Mouse (Mus musculus) inflammation-experienced regulatory T-cells (primary cell): Measurements from ENCODE around the gene Cdc45. TPM values are rescaled to one million over a fixed set of nuclear protein-coding genes. Genes with fewer than 3 reads are reported as not detected.

ENCODE experiments used
- polyA plus RNA-seq, 2 experiments: library from polyadenylated mRNA; unstranded; fragments of 100-300 nt; shearing (Covaris generic); gene quantifications; one replicate each; pipeline ENCODE4 v1.2.1; 2017

Cdc45 gene
- polyA plus RNA-seq, result 1 to 10 TPM; 3.9 to 4.0 TPM

DNA sequence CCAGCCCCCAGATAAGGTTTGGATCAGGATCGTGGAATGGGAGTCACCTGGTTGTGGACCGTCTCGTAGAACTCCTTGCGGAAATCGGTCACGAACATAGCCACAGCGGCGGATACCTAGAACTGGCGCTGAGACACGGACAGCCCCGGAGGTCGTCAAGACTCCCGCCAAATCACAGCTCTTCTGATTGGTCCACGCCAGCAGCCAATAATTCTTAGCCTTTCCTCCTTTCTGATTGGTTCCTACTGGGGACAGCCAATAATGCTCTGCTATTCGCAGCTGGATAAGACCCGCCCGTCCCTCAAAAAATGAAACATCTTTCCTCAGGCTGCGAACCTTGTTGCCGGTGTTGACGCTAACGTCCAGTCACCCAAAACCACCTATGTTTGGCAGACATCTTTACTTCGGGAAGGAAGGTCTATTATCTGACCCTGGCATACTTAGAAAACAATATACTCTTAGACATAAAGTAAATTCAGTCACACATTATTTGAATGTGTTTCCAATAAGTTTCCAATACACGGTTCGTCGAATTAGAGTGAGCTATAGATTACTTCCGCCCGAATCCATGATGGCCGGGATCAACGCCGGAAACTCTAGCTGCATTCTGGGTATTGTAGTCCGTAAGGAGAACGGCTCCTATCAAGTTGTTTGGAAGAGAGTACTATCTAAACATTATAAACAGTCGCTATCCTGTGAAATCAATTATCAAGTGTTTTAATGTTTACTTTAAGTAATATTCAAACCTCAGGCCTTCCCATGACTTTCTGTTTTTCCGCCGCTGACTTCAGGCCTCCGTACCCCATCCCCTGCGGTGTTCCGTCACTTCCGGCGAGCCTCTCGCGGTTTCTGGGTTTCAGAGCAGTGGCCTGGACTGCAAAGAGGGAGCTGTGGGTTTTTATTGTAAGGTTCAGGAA lies at the start of gene Cdc45, which contains the start of gene Ufd1:
Gene Cdc45, minus strand, starts transcription at position 520 of the 917 bp plus-strand sequence.
Gene Ufd1, plus strand, starts transcription at position 312 of the 917 bp plus-strand sequence.

DNA sequence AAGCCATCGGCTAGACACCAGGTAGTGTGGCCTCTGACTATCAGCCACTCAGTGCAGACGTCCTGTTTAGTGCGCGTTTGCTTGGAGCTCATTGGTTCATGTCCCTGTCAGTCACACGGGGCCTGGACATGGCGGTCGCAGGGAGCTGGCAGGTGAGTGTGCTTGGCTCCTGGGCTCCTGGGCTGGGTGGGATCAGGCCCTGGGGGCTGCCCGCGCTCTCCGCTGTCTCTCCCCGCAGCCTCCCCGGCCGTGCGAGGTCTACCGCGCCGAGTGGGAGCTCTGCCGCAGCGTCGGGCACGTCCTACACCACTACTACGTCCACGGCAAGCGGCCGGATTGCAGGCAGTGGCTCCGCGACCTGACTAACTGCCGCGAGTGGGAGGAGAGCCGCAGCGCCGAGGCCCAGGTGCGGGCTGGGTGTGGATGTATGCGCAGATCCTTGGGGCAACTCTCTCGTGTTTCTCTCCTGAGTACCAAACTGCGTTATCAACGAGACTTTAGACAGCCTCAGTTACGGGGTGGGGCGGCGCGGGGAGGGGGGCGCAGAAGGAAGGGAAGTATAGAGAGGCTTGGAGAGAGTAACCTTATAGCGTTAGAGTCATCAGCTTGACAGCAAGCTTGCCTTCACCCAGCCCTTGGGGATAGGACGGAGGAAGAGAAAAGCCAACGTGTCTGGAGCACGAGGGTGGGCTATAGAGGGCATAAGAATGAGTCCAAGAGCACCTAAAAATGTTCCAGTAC lies 24.9 kb upstream of the Cdc45 start, which contains the start of the genes 2510002D24Rik and Gm28539:
Gene 2510002D24Rik, plus strand, starts transcription at position 111 of the 741 bp plus-strand sequence.
Gene Gm28539, plus strand, starts transcription at position 117 of the 741 bp plus-strand sequence.

DNA sequence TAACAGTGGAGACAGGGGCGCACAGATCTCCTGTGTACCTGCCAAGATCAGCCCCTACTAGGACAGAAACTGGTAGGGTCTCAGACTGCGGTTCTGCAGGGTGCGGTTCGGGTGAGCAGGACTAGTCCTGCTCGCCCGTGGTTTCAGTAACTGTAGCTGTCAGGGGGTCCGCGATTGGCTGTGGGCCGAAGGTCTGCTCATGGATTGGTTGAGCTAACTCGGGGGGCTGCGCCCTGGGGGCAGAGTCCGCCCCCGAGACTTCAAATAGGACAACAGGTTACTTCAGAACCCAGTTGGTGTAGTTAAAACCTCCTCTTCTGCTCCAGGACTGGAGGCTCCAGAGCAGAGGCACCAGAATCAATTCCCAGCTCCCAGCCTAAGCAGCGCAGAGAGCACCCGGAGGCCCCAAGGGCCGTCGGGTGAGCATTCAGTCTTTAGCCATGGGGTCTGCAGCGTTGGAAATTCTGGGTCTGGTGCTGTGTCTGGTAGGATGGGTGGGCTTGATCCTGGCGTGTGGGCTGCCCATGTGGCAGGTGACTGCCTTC lies 35.2 kb downstream of the Cdc45 start, which contains the start of gene Cldn5:
Gene Cldn5, plus strand, starts transcription at position 292 of the 545 bp plus-strand sequence.

Other genes starting within 250 kb of the Cdc45 start
- gene Tbx1, start 221.3 kb downstream of the Cdc45 start, polyA plus RNA-seq, result not detected
- under 1 TPM in 1 of 2 experiments, not detected in 1; 0.13 TPM for gene Gp1bb, start 189.6 kb downstream of the Cdc45 start, polyA plus RNA-seq
- 1 to 10 TPM in 1 of 2 experiments, under 1 TPM in 1; 0.18 to 1.1 TPM for gene Gm49601, start 185.6 kb downstream of the Cdc45 start, polyA plus RNA-seq
- 1 to 10 TPM in 1 of 2 experiments, not detected in 1; 1.5 TPM for gene Sept5, start 182.0 kb downstream of the Cdc45 start, polyA plus RNA-seq
- 1 to 10 TPM in 1 of 2 experiments, under 1 TPM in 1; 0.18 to 1.3 TPM for gene Cldn5, start 35.1 kb downstream of the Cdc45 start, polyA plus RNA-seq
- gene Ufd1, start 208 bp downstream of the Cdc45 start, polyA plus RNA-seq, result 100 to 1,000 TPM; 126 to 146 TPM
- 100 to 1,000 TPM in 1 of 2 experiments, 10 to 100 TPM in 1; 85.1 to 104 TPM for gene 2510002D24Rik, start 24.6 kb upstream of the Cdc45 start, polyA plus RNA-seq
- not detected for gene Gm28539, start 24.6 kb upstream of the Cdc45 start, polyA plus RNA-seq
- gene Mrpl40, start 64.9 kb upstream of the Cdc45 start, polyA plus RNA-seq, result 10 to 100 TPM; 79.1 to 81.2 TPM
- gene Hira, start 65.0 kb upstream of the Cdc45 start, polyA plus RNA-seq, result 10 to 100 TPM; 22.3 to 27.1 TPM